Mouse (Mus musculus): Measurements from ENCODE around the gene Atp2b2. TPM values are rescaled to one million over a fixed set of nuclear protein-coding genes. Genes with fewer than 3 reads are reported as not detected.

Gene Atp2b2
- total RNA-seq, 2 experiments from 2014 or later = 7.6 to 8.4 TPM

- DNase-seq (ENCODE audit: low spot score in 2 of 2) = no peak
Observed at GRCm38 (mm10) chr6:113957232-113957940, 85.0 kb downstream of the Atp2b2 start.

- DNase-seq (ENCODE audit: low spot score in 2 of 2) = no peak
Observed at GRCm38 (mm10) chr6:113947515-113947914, 94.9 kb downstream of the Atp2b2 start.

- DNase-seq (ENCODE audit: low spot score in 2 of 2) = no peak
Observed at GRCm38 (mm10) chr6:113942355-113942754, 100.1 kb downstream of the Atp2b2 start.

- DNase-seq (ENCODE audit: low spot score in 2 of 2) = no peak
Observed at GRCm38 (mm10) chr6:113941324-113941723, 101.1 kb downstream of the Atp2b2 start.

GRCm38 (mm10) chr6:113939442-113939841, 103.0 kb downstream of the Atp2b2 start:
- DNase-seq (ENCODE audit: low spot score in 2 of 2) = no peak

GRCm38 (mm10) chr6:113936811-113937508, 105.5 kb downstream of the Atp2b2 start:
- no peak for DNase-seq (ENCODE audit: low spot score in 2 of 2)

- DNase-seq (ENCODE audit: low spot score in 2 of 2) = no peak
Observed at GRCm38 (mm10) chr6:113936111-113936510, 106.3 kb downstream of the Atp2b2 start.

GRCm38 (mm10) chr6:113934692-113935091, 107.7 kb downstream of the Atp2b2 start:
- no peak for DNase-seq (ENCODE audit: low spot score in 2 of 2)

GRCm38 (mm10) chr6:113933261-113934151, 108.9 kb downstream of the Atp2b2 start:
- DNase-seq (ENCODE audit: low spot score in 2 of 2) = no peak

GRCm38 (mm10) chr6:113929191-113929875, 113.1 kb downstream of the Atp2b2 start:
- no peak for DNase-seq (ENCODE audit: low spot score in 2 of 2)

- DNase-seq (ENCODE audit: low spot score in 2 of 2) = no peak
Observed at GRCm38 (mm10) chr6:113923249-113923648, 119.2 kb downstream of the Atp2b2 start.

GRCm38 (mm10) chr6:113920466-113920865, 121.9 kb downstream of the Atp2b2 start:
- no peak for DNase-seq (ENCODE audit: low spot score in 2 of 2)

GRCm38 (mm10) chr6:113912753-113913152, 129.7 kb downstream of the Atp2b2 start:
- DNase-seq (ENCODE audit: low spot score in 2 of 2) = no peak

GRCm38 (mm10) chr6:113911094-113911493, 131.3 kb downstream of the Atp2b2 start:
- no peak for DNase-seq (ENCODE audit: low spot score in 2 of 2)

GRCm38 (mm10) chr6:113910411-113911055, 131.9 kb downstream of the Atp2b2 start:
- DNase-seq (ENCODE audit: low spot score in 2 of 2) = no peak

GRCm38 (mm10) chr6:113909836-113910235, 132.6 kb downstream of the Atp2b2 start:
- DNase-seq (ENCODE audit: low spot score in 2 of 2) = no peak

- DNase-seq (ENCODE audit: low spot score in 2 of 2) = no peak
Observed at GRCm38 (mm10) chr6:113908066-113908465, 134.3 kb downstream of the Atp2b2 start.

GRCm38 (mm10) chr6:113904406-113904805, 138.0 kb downstream of the Atp2b2 start:
- no peak for DNase-seq (ENCODE audit: low spot score in 2 of 2)

- DNase-seq (ENCODE audit: low spot score in 2 of 2) = no peak
Observed at GRCm38 (mm10) chr6:113896023-113896422, 146.4 kb downstream of the Atp2b2 start.

GRCm38 (mm10) chr6:113894008-113894407, 148.4 kb downstream of the Atp2b2 start:
- DNase-seq (ENCODE audit: low spot score in 2 of 2) = no peak

All from adrenal gland, postnatal 4 days (tissue).